Mouse (Mus musculus) olfactory bulb, adult 2 months (tissue): ENCODE measurements around the gene Kdm6b.

ENCODE experiments used
- CTCF ChIP-seq: fragments of 200-500 bp; IDR thresholded peaks from 2 replicates; pipeline ENCODE4 v1.5.1; 2012; ENCODE audit warnings: low read depth, mild to moderate bottlenecking, low read length, moderate library complexity; ENCODE audit not compliant: insufficient read depth
- POLR2A ChIP-seq: fragments of 200-500 bp; IDR thresholded peaks from 2 replicates; pipeline ENCODE4 v1.6.1; 2012; ENCODE audit warnings: mild to moderate bottlenecking, low read depth, low read length, moderate library complexity; ENCODE audit not compliant: insufficient read depth

DNA sequence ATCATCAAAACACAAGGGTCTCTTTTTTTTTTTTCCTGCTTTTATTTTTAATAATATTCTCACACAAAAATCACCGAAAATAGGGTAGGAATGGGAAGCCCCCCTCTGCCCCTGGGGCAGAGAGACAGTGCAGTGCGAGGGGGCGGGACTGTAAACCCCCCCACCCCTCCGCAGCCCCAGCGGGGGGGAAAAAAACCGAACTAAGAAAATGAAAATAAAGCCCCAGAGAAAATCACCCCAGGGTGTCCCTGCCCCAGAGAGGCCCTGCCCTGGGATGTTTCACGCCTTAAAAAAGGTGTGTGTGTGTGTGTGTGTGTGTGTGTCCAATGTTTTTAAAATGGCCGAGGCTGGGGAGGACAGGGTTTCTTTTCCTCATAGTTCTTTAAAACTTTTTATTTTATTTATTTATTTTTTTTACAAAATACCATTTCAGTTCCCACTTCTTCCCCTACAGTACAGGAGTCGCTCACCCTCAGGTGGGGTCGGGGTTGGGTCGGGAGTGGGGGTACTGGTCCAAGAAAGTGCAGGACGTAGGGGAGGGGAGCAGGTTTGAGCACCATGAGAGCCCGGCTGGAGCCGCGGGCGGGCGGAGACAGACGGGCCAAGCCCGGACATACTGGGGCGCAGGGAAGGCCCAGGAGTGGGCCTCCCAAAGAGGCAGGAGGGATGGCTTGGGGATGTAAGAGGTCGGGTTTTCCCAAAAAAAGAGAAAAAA lies 14.8 kb downstream of the Kdm6b start:
- TF ChIP-seq POLR2A (no peak), CTCF (no peak)
